Mouse (Mus musculus): Measurements from ENCODE around the gene Pptc7.

The Pptc7 gene

GRCm38 (mm10) chr5:122284183-122285028 is at the start of gene Pptc7:
Gene Pptc7, plus strand, starts transcription at chr5:122284365.
- DNase-seq, result peak; percentile 90 to 91

GRCm38 (mm10) chr5:122235196-122235836 is 48.8 kb upstream of the Pptc7 start:
- DNase-seq, result no peak

- no peak for DNase-seq
These were observed 47.0 kb upstream of the Pptc7 start for GRCm38 (mm10) chr5:122237200-122237599.

- DNase-seq, result no peak
These were observed 44.5 kb upstream of the Pptc7 start for GRCm38 (mm10) chr5:122239618-122240017.

- DNase-seq, result peak; percentile 58
These were observed 43.6 kb upstream of the Pptc7 start for GRCm38 (mm10) chr5:122240521-122240920.

DNA sequence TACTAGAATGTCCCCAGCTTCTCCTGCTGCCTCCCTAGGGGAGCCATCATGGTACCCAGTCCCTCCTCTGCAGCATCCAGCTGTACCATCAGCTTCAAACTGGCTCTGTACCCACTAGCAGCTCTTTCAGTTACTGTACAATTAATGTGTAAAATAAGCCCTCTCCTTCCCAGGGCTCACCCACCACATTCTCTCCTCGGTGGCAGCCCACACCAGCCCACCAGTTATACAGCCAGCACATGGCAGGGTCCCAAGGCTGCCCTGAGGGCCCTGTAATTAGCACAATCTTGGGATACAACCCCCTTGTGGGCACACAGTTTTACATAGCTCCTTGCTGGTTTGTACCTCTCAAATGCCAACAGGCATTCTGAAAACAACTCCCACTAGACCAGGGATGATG is 43.2 kb upstream of the Pptc7 start:
- no peak for DNase-seq

GRCm38 (mm10) chr5:122242521-122243123 is 41.5 kb upstream of the Pptc7 start:
- no peak for DNase-seq

DNA sequence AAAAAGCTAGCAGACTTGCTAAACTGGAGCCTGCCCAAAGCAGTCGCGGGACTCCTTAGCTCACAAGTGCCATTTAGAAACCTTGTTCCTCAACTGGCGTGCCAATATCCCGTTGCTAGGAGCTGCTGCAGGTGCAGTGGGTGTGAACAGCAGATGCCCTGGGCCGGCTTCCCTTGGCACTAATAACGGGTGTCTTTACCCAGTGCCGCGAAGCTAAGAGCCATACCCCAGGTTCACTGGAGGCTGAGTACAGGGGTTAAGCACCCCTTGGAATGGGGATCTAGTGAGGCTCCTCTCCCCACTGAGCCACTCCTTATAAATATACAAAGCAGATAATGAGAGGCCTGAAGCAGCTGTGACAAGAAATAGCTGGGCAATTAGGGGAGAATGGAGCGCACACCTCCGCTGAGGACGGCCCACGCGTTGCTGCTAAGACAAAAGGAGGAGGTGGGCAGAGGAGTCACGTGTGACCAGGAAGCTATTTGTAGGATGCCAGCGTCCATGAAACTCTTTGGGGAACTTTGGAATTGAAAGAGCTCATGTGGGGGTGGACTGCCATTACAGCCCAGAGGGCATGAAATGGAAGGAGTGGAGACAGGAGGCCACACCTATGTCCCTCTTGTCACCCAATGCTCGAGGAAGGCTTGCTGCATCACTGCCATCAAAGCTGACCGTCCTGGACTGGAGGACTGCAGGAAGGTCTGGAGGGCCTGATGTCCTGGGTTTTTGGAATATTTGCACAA is 40.2 kb upstream of the Pptc7 start:
- DNase-seq, result peak; percentile 34 to 56

DNA sequence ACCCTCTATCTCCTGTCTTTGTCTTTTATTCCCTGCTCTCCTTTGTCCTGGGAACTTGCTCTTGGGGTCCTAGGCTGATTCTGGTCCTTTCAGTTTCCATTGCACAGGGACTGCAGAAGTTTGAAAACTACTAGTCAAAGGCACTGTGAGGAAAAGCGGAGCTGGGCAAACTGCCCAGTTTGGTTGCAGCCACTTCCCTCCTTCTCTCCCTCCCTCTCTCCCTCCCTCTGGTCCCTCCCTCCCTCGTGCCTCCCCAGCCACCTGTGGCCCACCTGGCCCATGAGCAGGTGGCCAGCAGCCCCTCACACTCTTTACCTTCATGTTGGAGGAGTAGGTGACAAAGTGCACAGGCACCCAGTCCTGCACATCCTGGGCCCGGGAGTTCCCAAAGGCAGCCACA is 39.0 kb upstream of the Pptc7 start:
- no peak for DNase-seq

- DNase-seq, result no peak
These were observed 37.5 kb upstream of the Pptc7 start for GRCm38 (mm10) chr5:122246547-122247167.

DNA sequence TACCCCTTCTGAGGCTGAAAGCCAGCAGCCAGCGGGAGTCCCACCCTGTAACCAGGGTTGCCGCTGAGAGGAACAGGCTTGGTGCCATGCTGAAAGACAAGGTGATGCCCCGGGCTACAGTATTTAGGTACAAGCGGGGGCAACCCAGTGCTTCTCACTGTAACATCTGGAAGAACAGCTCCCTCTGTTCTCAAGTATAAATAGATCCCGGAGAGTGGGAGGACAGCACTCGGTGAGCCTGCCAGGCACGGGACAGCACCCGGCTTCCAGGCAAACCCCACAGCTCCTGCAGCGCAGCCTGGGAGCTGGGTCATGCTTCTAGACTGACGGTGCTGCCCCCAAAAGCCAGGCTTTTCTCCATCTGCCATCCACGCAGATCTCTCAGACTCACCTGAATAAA is 36.6 kb upstream of the Pptc7 start:
- DNase-seq, result no peak

DNA sequence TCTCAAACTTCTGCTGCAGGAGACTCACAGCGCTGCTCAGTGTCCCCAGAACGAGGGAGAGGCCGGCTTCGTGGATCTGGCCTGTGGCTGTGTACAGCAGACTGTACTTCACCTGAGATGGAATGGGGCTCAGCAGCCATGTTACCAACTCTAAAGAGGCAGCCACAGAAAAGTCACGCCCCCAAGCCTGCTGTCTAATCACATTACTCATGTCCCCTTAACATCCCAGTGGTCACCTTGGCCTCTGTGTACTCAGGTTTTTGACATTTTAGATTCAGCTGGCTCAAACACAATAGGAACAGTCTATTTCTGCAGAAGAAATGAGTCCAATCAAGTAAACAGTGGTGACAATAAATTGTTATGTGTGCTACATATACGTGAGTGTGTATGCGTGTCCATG is 36.2 kb upstream of the Pptc7 start:
- DNase-seq, result no peak

DNA sequence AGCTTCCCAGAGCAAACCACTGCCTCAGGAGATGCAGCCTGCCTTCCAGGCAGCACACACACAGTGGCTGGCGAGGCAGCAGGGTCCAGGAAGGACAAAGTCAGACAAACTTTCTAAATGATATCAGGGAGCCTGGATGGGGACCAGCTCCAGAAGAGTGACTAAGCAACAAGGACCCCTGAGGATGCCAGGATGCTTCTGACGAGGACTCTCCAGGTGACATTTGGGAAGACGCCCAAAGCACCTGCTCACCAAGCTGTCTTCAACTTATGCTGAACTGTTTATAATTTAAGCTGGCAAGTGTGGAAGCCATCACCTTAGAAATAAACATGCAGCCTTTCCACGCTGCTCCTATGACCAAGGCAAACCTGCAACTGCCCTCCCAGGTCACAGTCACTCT is 34.9 kb upstream of the Pptc7 start:
- DNase-seq, result peak; percentile 52 to 56

DNA sequence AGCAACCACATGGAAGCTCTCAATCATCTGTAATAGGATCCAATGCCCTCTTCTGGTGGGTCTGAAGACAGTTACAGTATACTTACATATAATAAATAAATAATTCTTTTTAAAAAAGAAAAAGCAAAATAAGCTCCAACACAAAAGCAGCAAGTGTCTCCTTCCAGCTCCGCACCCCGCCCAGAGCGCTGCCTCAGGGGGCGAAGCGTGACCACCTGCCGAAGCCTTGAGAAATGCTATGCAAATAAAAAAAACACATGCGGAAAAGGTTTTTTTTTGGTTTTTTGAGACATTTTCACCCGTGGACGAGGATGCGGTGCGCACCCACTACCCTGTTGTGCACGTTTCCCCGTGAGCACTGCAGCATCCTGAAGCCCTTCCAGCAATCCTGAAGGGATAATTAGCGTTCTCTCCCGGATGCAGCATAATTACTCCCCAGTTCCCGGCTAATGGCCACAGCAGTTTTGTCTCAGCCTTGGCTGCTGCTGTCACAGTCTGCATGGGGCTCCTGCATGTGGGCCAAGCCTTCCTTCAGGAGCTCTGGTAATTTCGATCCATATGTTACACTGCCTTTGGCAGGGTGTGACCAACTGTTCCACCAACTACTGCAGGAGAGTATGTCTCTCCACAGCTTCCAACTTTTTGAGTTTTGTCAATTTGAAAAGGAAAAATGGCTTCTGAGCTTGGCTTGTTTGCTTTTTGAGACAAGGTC is 32.1 kb upstream of the Pptc7 start:
- DNase-seq, result peak; percentile 41 to 53

- DNase-seq, result no peak
These were observed 26.0 kb upstream of the Pptc7 start for GRCm38 (mm10) chr5:122258027-122258741.

DNA sequence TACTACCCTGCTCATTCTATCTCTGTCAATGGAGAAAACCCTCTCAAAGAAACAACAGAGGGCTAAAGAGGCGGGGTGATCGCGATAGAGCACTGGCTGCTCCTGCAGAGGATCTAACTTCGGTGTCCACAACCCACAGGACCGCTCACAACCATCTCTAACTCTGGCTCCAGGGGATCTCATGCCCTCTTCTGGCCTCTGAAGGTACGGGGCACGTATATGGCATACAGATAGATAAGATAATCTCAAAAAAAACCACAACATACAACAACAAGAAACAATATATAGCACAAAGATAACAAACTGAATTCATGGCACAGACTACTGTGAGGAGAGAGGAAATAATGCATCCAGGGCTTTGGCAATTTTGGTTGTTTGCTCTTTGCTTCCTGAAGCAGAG is 22.1 kb upstream of the Pptc7 start:
- DNase-seq, result no peak

- peak; percentile 85 to 95 for DNase-seq
These were observed 19.9 kb upstream of the Pptc7 start, which contains the start of gene Tctn1 for GRCm38 (mm10) chr5:122263933-122264905. Gene Tctn1, minus strand, starts transcription at chr5:122264460.

DNA sequence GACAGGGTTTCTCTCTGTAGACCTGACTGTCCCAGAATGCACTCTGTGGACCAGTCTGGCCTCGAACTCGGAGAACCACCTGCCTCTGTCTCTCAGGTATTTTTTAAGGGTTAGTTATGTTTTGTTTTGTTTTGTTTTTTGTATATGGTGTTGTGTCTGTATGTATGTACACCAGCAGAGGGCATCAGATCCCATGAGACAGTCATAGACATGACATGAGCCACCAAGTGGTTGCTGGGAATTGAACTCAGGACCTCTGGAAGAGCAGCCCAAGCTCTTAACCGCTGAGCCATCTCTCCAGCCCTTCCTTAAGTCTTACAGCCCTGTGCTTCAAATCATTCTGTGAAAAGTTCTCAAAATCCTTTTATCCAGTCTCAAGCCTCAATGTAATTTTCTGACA is 19.0 kb upstream of the Pptc7 start:
- DNase-seq, result no peak

- no peak for DNase-seq
These were observed 18.2 kb upstream of the Pptc7 start for GRCm38 (mm10) chr5:122265942-122266341.

- DNase-seq, result no peak
These were observed 17.0 kb upstream of the Pptc7 start for GRCm38 (mm10) chr5:122267136-122267535.
